In genomic region chr15:83631071-83631470, GRCm38 (mm10) we compare ENCODE assay signal across 19 mouse cellular contexts. TPM values are rescaled to one million over a fixed set of nuclear protein-coding genes. Genes with fewer than 3 reads are reported as not detected.
DNase-seq lines count a peak whose midpoint lies in the region; TF ChIP-seq lines count a peak whose summit lies in the region.
"Had no signal": no experiment of that assay in that cellular context is flagged by ENCODE, and none has a peak within 500 bp of the region (broad histone marks: within the 10 kb centered on the region; RNA-seq: fewer than 3 reads in every experiment).

No protein-coding gene starts in this region.

- DNase-seq in ES-CJ7 (ENCODE audit: low read depth, low spot score) (peak; percentile 77), R1 (ENCODE audit: low read depth, low spot score) (peak; percentile 47)
- no peak for DNase-seq in heart, postnatal 36 days
- DNase-seq in c-Kit-positive CD71-positive TER-119-positive erythroid progenitor cells, embryonic 14.5 days (ENCODE audit: low spot score), result no peak
- no peak for DNase-seq in thymus, postnatal 14 days
- DNase-seq: adrenal gland, adult 8-10 months; adrenal gland, postnatal 25 days; cerebellum, adult 18-20 months; cerebellum, adult 9-10 months; cerebellum, postnatal 14 days; gastrocnemius, adult 2 months; gastrocnemius, postnatal 14 days; heart, adult 11 months; heart, postnatal 4 days; kidney, adult 2 months had no signal

- TF ChIP-seq CTCF in E14TG2a.4 (conservative IDR thresholded peaks at IDR 0.05; ENCODE audit: low read length), result no peak

- no peaks in the 10 kb centered on the region for H3K36me3 ChIP-seq in E14TG2a.4 (ENCODE audit: insufficient read depth, low read length)
- H3K36me3 ChIP-seq: hindbrain, embryonic 15.5 days had no signal

- H3K4me1 ChIP-seq in E14TG2a.4 (replicated peaks; ENCODE audit: low read depth, low read length), result peaks cover 55% of the 10 kb centered on the region
- H3K4me1 ChIP-seq: forebrain, embryonic 10.5 days; forebrain, embryonic 13.5 days; hindbrain, embryonic 15.5 days had no signal

- intact Hi-C loops in heart, postnatal 36 days (cut with DNase I), result no loop called here

- H3K9me3 ChIP-seq in E14TG2a.4 (ENCODE audit: low read length), result peaks cover 15% of the 10 kb centered on the region
- H3K9me3 ChIP-seq: hindbrain, embryonic 15.5 days had no signal

- H3K27me3 ChIP-seq in E14TG2a.4 (ENCODE audit: insufficient read depth, low read length), result 0 out of 2 replicates have a peak, but pooled peaks cover 3% of the 10 kb centered on the region
- H3K27me3 ChIP-seq: forebrain, embryonic 13.5 days; hindbrain, embryonic 15.5 days had no signal

- 0 out of 2 replicates have a peak overlapping the region, but pooled peaks have one; percentile 7 for H3K4me3 ChIP-seq in E14TG2a.4 (replicated peaks; ENCODE audit: low read length)
- H3K4me3 ChIP-seq: forebrain, embryonic 10.5 days; forebrain, embryonic 13.5 days; gastrocnemius, adult 2 months; hindbrain, embryonic 15.5 days had no signal

RNA-seq across cellular contexts. Expression of gene Ttll12, which starts 36.1 kb away (rescaled TPM):
- 1 to 10 TPM; 5.6 to 6.5 TPM for total RNA-seq in heart, postnatal 36 days (2021)

Comparison
In these comparisons a context has a peak if more than half of its experiments do, and no peak if none do; other contexts are left out.
1. DNase-seq: peak in ES-CJ7 (single experiment) and R1 (single experiment); none in heart, postnatal 36 days (0 of 2), c-Kit-positive CD71-positive TER-119-positive erythroid progenitor cells, embryonic 14.5 days (single experiment) and thymus, postnatal 14 days (single experiment).